Comparison of ENCODE assay signal across 19 mouse cellular contexts in genomic region chr10:94138890-94139482, GRCm38 (mm10).
"Had no signal": no experiment of that assay in that cellular context is flagged by ENCODE, and none has a peak within 500 bp of the region (broad histone marks: within the 10 kb centered on the region; RNA-seq: fewer than 3 reads in every experiment).

No protein-coding gene starts in this region.

- H3K27ac ChIP-seq: liver, embryonic 13.5 days; midbrain, embryonic 10.5 days; midbrain, embryonic 13.5 days; neural tube, embryonic 12.5 days; neural tube, embryonic 15.5 days; stomach, embryonic 15.5 days had no signal

- H3K36me3 ChIP-seq: neural tube, embryonic 15.5 days; stomach, embryonic 15.5 days had no signal

- DNase-seq: kidney, adult 2 months; kidney, postnatal 10 days; kidney, postnatal 4 days; left cerebral cortex, postnatal 4 days; liver, embryonic 13.5 days; lung, adult 2 months; lung, postnatal 14 days; lung, postnatal 4 days; retina, postnatal 1 day; right cerebral cortex, postnatal 25 days; spleen, adult 18-20 months; thymus, postnatal 25 days had no signal

- H3K9ac ChIP-seq: liver, embryonic 13.5 days; midbrain, embryonic 13.5 days; neural tube, embryonic 12.5 days; neural tube, embryonic 15.5 days; stomach, embryonic 15.5 days had no signal

- ATAC-seq: midbrain, embryonic 13.5 days; midbrain, embryonic 16.5 days had no signal

- H3K27me3 ChIP-seq: liver, embryonic 13.5 days; midbrain, embryonic 13.5 days; neural tube, embryonic 12.5 days; neural tube, embryonic 15.5 days; stomach, embryonic 15.5 days had no signal

- H3K4me2 ChIP-seq: liver, embryonic 13.5 days; midbrain, embryonic 13.5 days; neural tube, embryonic 12.5 days; neural tube, embryonic 15.5 days; stomach, embryonic 15.5 days had no signal

- H3K9me3 ChIP-seq: liver, embryonic 13.5 days; megakaryocyte, embryonic 14.5 days; midbrain, embryonic 10.5 days; midbrain, embryonic 13.5 days; neural tube, embryonic 12.5 days; neural tube, embryonic 15.5 days; stomach, embryonic 15.5 days had no signal

- H3K4me3 ChIP-seq: liver, embryonic 13.5 days; megakaryocyte, embryonic 14.5 days; midbrain, embryonic 10.5 days; midbrain, embryonic 13.5 days; neural tube, embryonic 12.5 days; neural tube, embryonic 15.5 days; stomach, embryonic 15.5 days had no signal

- H3K4me1 ChIP-seq: liver, embryonic 13.5 days; megakaryocyte, embryonic 14.5 days; midbrain, embryonic 10.5 days; midbrain, embryonic 13.5 days; neural tube, embryonic 12.5 days; neural tube, embryonic 15.5 days; stomach, embryonic 15.5 days had no signal
